Mouse (Mus musculus): Measurements from ENCODE around the gene Trpt1. TPM values are rescaled to one million over a fixed set of nuclear protein-coding genes. Genes with fewer than 3 reads are reported as not detected.
A peak's percentile ranks its signal among the peaks of the same experiment; 100 is the strongest.
"Not testable (repeated sequence)": the region's sequence is repeated elsewhere in the genome, so short reads cannot be mapped to it uniquely, and the experiment has no call there.

Gene Trpt1
- polyA plus RNA-seq, 1 experiment, result 4.7 TPM

DNA sequence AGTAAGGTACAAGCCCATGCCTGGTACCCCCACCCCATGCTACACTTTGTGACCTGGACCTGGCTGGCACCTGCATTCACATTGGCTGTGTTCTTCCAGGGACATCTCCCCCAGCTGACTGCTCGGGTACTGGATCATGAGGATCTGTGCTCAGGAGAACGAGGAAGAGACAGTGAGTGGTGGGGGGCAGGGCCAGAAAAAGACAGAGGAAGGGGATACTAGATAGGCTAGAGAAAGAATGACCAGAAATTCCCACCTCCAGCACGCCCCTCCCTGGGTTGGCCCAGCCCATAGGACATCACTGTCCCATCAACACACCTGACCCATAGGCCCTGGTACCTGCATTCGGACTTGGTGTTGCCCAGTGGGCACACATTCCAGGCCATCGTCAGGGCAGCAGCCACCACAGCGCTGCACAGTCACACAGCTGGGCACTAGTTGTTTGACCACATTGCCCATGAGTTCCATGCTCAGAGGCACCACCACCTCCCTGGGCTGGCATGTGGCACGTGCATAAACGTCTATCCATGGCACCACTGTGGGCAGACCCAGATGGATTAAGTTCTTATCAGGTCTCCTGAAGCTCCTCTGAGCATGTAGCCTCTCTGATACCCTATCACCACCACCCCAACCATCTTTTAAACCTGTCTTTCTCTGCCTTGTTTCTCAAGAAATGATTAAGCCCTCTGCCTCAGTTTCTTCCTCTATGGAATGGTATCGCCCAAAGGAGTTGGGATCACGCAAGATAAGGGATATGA is 9.8 kb upstream of the Trpt1 start:
- Histone ChIP-seq H3K36me3 (ENCODE audit: control insufficient read depth, insufficient read depth) (peaks cover 23% of the 10 kb centered on the region), H3K4me3 (ENCODE audit: insufficient read depth, poor library complexity, severe bottlenecking) (peak overlapping the region; percentile 50), H3K27me3 (ENCODE audit: control insufficient read depth, insufficient read depth, insufficient read length) (no peaks in the 10 kb centered on the region), H3ac (ENCODE audit: control insufficient read depth, insufficient read length, low read depth) (peak overlapping the region; percentile 28), H3K79me3 (ENCODE audit: low read depth) (peaks cover 3% of the 10 kb centered on the region), H3K79me2 (ENCODE audit: control insufficient read depth, insufficient read depth) (peaks cover 12% of the 10 kb centered on the region)
- TF ChIP-seq USF1 (IDR thresholded peaks at IDR 0.05; ENCODE audit: low read depth) (no peak), CTCF (IDR thresholded peaks at IDR 0.05; ENCODE audit: control insufficient read depth, insufficient read depth, insufficient read length) (no peak), MAX (IDR thresholded peaks at IDR 0.05) (no peak), FOSL1 (IDR thresholded peaks at IDR 0.05; ENCODE audit: insufficient read depth, low read length, poor library complexity, severe bottlenecking) (no peak), MYOG (IDR thresholded peaks at IDR 0.05; ENCODE audit: control insufficient read depth, extremely low read depth, insufficient read length) (no peak), CEBPB (IDR thresholded peaks at IDR 0.05; ENCODE audit: low read depth) (no peak), MYOD1 (IDR thresholded peaks at IDR 0.05; ENCODE audit: control insufficient read depth, insufficient read length, low read depth) (no peak)

DNA sequence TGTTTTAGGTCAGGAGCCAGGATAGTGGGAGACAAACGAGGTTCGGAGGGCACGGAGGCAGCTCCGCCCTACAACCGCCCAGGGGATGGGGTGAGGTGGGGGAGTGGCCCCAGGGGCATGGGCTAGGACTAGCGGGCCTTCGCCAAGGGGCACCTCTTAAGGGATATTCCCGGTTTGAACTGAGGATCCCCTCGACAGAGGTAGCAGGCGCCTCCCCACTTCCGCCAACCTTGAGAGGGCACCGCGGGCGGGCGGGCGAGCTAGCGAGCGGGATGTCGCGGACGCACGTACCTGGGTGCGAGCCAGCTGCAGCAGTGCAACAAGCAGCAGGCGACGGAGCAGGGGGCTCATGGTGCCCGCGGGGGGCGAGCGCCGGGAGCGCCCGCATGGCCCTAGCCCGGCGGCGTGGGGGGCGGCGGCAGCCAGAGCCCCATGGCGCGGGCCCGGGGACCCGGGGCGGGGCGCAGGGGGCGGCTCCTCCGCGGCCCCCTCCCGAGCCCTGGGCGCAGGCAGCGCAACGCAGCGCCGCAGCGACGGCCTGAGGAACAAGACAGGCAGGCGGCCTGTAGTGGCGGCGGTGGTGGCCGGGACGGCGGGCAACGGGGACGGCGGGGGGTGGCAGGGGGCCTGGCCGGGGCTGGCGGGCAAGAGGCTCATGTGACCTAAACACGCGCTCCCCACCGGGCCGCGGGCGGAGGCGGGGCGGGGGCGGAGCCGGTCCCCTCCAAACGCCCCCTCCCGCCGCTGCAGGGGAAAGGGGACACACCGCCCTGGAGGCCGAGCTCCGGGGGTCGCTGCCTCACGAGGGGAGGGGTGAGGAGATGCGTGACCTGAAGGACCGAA is 8.6 kb upstream of the Trpt1 start, which contains the start of gene Vegfb:
Vegfb (minus strand) TSS at position 591 of the 843 bp plus-strand sequence.
- H3K36me3 ChIP-seq (ENCODE audit: control insufficient read depth, insufficient read depth), result peaks cover 18% of the 10 kb centered on the region
- no peaks in the 10 kb centered on the region for H3K27me3 ChIP-seq (ENCODE audit: control insufficient read depth, insufficient read depth, insufficient read length)
- H3K79me2 ChIP-seq (ENCODE audit: control insufficient read depth, insufficient read depth), result peaks cover 12% of the 10 kb centered on the region
- H3K79me3 ChIP-seq (ENCODE audit: low read depth), result peaks cover 3% of the 10 kb centered on the region
- H3K4me3 ChIP-seq (ENCODE audit: insufficient read depth, poor library complexity, severe bottlenecking), result peak within 1 kb of the TSS; percentile 50
- peak within 1 kb of the TSS; percentile 72 for H3ac ChIP-seq (ENCODE audit: control insufficient read depth, insufficient read length, low read depth)
- no peak for TF ChIP-seq CTCF (IDR thresholded peaks at IDR 0.05; ENCODE audit: control insufficient read depth, insufficient read depth, insufficient read length)
- no peak for TF ChIP-seq MAX (IDR thresholded peaks at IDR 0.05)
- TF ChIP-seq FOSL1 (IDR thresholded peaks at IDR 0.05; ENCODE audit: insufficient read depth, low read length, poor library complexity, severe bottlenecking), result no peak
- no peak for TF ChIP-seq MYOG (IDR thresholded peaks at IDR 0.05; ENCODE audit: control insufficient read depth, extremely low read depth, insufficient read length)
- TF ChIP-seq MYOD1 (IDR thresholded peaks at IDR 0.05; ENCODE audit: control insufficient read depth, insufficient read length, low read depth), result no peak
- no peak for TF ChIP-seq USF1 (IDR thresholded peaks at IDR 0.05; ENCODE audit: low read depth)
- TF ChIP-seq CEBPB (IDR thresholded peaks at IDR 0.05; ENCODE audit: low read depth), result no peak

DNA sequence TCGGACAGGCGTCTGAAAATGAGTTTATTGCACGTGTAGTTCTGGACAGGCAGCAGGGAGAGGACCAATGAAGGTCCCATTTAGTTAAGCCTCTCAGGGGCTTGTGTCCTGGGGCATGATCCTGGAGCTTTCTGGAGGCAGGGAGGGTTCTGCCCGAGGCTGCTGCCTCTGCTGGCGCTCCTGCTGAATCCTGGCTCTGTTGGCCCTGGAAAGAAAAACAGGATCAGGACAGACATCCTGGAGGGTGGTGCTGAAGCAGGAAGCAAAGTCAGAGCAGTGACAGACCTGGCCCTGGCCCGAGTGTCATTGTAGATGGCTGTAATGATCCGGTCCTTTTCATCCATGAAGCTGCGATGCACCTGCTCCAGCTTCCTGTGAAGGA is 8.0 kb upstream of the Trpt1 start:
- no peak for TF ChIP-seq FOSL1 (IDR thresholded peaks at IDR 0.05; ENCODE audit: insufficient read depth, low read length, poor library complexity, severe bottlenecking)
- TF ChIP-seq MYOG (IDR thresholded peaks at IDR 0.05; ENCODE audit: control insufficient read depth, extremely low read depth, insufficient read length), result no peak
- no peak for TF ChIP-seq MYOD1 (IDR thresholded peaks at IDR 0.05; ENCODE audit: control insufficient read depth, insufficient read length, low read depth)
- no peak for TF ChIP-seq MAX (IDR thresholded peaks at IDR 0.05)
- no peak for TF ChIP-seq USF1 (IDR thresholded peaks at IDR 0.05; ENCODE audit: low read depth)
- TF ChIP-seq CTCF (IDR thresholded peaks at IDR 0.05; ENCODE audit: control insufficient read depth, insufficient read depth, insufficient read length), result no peak
- no peak for TF ChIP-seq CEBPB (IDR thresholded peaks at IDR 0.05; ENCODE audit: low read depth)
- peaks cover 12% of the 10 kb centered on the region for H3K79me2 ChIP-seq (ENCODE audit: control insufficient read depth, insufficient read depth)
- peaks cover 3% of the 10 kb centered on the region for H3K79me3 ChIP-seq (ENCODE audit: low read depth)
- H3K4me3 ChIP-seq (ENCODE audit: insufficient read depth, poor library complexity, severe bottlenecking), result peak overlapping the region; percentile 50
- H3ac ChIP-seq (ENCODE audit: control insufficient read depth, insufficient read length, low read depth), result peak overlapping the region; percentile 72
- H3K36me3 ChIP-seq (ENCODE audit: control insufficient read depth, insufficient read depth), result peaks cover 14% of the 10 kb centered on the region
- no peaks in the 10 kb centered on the region for H3K27me3 ChIP-seq (ENCODE audit: control insufficient read depth, insufficient read depth, insufficient read length)

DNA sequence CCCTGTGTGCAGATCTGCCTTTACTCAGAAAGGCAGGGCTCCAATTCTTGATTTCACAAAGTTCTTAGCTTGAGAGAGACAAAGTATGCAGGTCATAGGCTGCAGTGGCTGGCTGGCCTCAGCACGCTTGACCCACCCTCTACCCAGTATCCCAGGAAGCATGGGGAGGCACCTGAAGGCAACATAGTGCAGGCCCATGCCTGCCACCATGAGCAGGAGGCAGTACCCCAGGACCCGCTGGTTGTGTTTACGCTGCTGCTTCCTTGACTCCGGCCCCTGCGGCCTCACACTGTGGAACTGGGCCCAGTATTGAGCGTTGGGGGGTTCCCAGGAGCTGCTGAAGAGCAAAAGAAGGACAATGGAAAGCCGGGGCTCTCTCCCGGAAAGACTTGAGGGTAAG is 6.7 kb upstream of the Trpt1 start:
- H3K79me3 ChIP-seq (ENCODE audit: low read depth), result peaks cover 3% of the 10 kb centered on the region
- H3K4me3 ChIP-seq (ENCODE audit: insufficient read depth, poor library complexity, severe bottlenecking), result no peak overlapping the region
- TF ChIP-seq MYOD1 (IDR thresholded peaks at IDR 0.05; ENCODE audit: control insufficient read depth, insufficient read length, low read depth) (no peak), MAX (IDR thresholded peaks at IDR 0.05) (no peak), MYOG (IDR thresholded peaks at IDR 0.05; ENCODE audit: control insufficient read depth, extremely low read depth, insufficient read length) (no peak), USF1 (IDR thresholded peaks at IDR 0.05; ENCODE audit: low read depth) (no peak), FOSL1 (IDR thresholded peaks at IDR 0.05; ENCODE audit: insufficient read depth, low read length, poor library complexity, severe bottlenecking) (no peak), CEBPB (IDR thresholded peaks at IDR 0.05; ENCODE audit: low read depth) (no peak), CTCF (IDR thresholded peaks at IDR 0.05; ENCODE audit: control insufficient read depth, insufficient read depth, insufficient read length) (no peak)
- no peaks in the 10 kb centered on the region for H3K27me3 ChIP-seq (ENCODE audit: control insufficient read depth, insufficient read depth, insufficient read length)
- H3ac ChIP-seq (ENCODE audit: control insufficient read depth, insufficient read length, low read depth), result no peak overlapping the region
- H3K36me3 ChIP-seq (ENCODE audit: control insufficient read depth, insufficient read depth), result peaks cover under 1% of the 10 kb centered on the region
- peaks cover 12% of the 10 kb centered on the region for H3K79me2 ChIP-seq (ENCODE audit: control insufficient read depth, insufficient read depth)

DNA sequence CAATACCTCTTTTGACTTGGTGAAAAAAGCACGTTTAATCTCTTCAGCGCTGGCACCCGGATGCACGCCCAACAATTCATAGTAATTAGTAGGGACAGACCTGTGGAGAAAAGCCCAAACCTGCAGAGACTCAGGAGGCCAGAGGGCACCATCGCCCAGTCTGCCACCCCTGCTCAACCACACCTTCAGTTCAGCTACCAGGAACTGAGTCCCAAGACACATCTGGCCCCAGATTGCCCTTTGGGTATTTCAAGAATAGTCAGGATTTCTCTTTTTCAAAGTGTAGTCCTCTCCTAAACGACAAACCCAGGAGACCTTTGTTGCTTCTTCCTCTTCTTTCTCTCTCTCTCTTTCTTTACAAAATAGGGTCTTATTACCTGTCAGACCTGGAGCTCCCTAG is 5.2 kb upstream of the Trpt1 start:
- TF ChIP-seq MYOD1 (IDR thresholded peaks at IDR 0.05; ENCODE audit: control insufficient read depth, insufficient read length, low read depth), result no peak
- no peak for TF ChIP-seq FOSL1 (IDR thresholded peaks at IDR 0.05; ENCODE audit: insufficient read depth, low read length, poor library complexity, severe bottlenecking)
- TF ChIP-seq CEBPB (IDR thresholded peaks at IDR 0.05; ENCODE audit: low read depth), result no peak
- no peak for TF ChIP-seq MYOG (IDR thresholded peaks at IDR 0.05; ENCODE audit: control insufficient read depth, extremely low read depth, insufficient read length)
- no peak for TF ChIP-seq MAX (IDR thresholded peaks at IDR 0.05)
- TF ChIP-seq USF1 (IDR thresholded peaks at IDR 0.05; ENCODE audit: low read depth), result no peak
- TF ChIP-seq CTCF (IDR thresholded peaks at IDR 0.05; ENCODE audit: control insufficient read depth, insufficient read depth, insufficient read length), result no peak
- peaks cover 10% of the 10 kb centered on the region for H3K79me2 ChIP-seq (ENCODE audit: control insufficient read depth, insufficient read depth)
- no peaks in the 10 kb centered on the region for H3K36me3 ChIP-seq (ENCODE audit: control insufficient read depth, insufficient read depth)
- H3K27me3 ChIP-seq (ENCODE audit: control insufficient read depth, insufficient read depth, insufficient read length), result no peaks in the 10 kb centered on the region
- H3K79me3 ChIP-seq (ENCODE audit: low read depth), result peaks cover 3% of the 10 kb centered on the region
- no peak overlapping the region for H3K4me3 ChIP-seq (ENCODE audit: insufficient read depth, poor library complexity, severe bottlenecking)
- H3ac ChIP-seq (ENCODE audit: control insufficient read depth, insufficient read length, low read depth), result no peak overlapping the region

DNA sequence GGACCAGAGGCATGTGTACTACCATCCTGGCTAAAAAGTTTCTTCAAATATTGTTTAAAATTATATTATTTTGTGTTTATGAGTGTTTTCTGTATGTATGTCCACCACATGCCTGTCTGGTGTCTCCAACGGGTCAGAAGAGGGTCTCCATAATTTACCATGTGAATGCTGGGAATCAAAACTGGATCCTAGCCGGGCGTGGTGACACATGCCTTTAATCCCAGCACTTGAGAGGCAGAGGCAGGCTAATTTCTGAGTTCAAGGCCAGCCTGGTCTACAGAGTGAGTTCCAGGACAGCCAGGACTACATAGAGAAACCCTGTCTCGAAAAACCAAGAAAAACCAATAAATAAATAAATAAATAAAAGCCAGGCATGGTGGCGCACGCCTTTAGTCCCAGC is 4.8 kb upstream of the Trpt1 start:
- H3ac ChIP-seq (ENCODE audit: control insufficient read depth, insufficient read length, low read depth); H3K79me3 ChIP-seq (ENCODE audit: low read depth); H3K27me3 ChIP-seq (ENCODE audit: control insufficient read depth, insufficient read depth, insufficient read length); H3K79me2 ChIP-seq (ENCODE audit: control insufficient read depth, insufficient read depth); H3K36me3 ChIP-seq (ENCODE audit: control insufficient read depth, insufficient read depth); H3K4me3 ChIP-seq (ENCODE audit: insufficient read depth, poor library complexity, severe bottlenecking): not testable (repeated sequence)
